Mouse (Mus musculus) left cerebral cortex, postnatal 10 days (tissue): Measurements from ENCODE around the gene St6gal1. TPM values are rescaled to one million over a fixed set of nuclear protein-coding genes. Genes with fewer than 3 reads are reported as not detected.
"Not testable (repeated sequence)": the region's sequence is repeated elsewhere in the genome, so short reads cannot be mapped to it uniquely, and the experiment has no call there.

ENCODE experiments used
- DNase-seq, 2 experiments: peaks; one replicate each; pipeline ENCODE4 v3.0.0; 2021 to 2022; ENCODE audit warnings: low spot score in 2 of 2, mixed read lengths in 1 of 2; ENCODE audit errors: extremely low spot score in 1 of 2
- intact Hi-C: fragments of 180-260 bp; cut with DNase I; formaldehyde crosslinking; loops from one replicate; pipeline ENCODE4 v1.15.1; 2025
- total RNA-seq, 2 experiments: library from RNA; stranded (reverse); gene quantifications; 2 replicates each; pipeline ENCODE4 v1.2.3; 2021

The St6gal1 gene
- total RNA-seq: 10 to 100 TPM; 10.3 to 12.0 TPM

- peak; percentile 44 to 87 for DNase-seq
- intact Hi-C loops: loop anchor here (5.0 kb wide), 3 partner anchors 48 to 178 kb away; no protein-coding TSS in a partner anchor
These were observed at the start of gene St6gal1 for GRCm38 (mm10) chr16:23224671-23225068. Gene St6gal1 (plus strand): TSS chr16:23224740.

DNA sequence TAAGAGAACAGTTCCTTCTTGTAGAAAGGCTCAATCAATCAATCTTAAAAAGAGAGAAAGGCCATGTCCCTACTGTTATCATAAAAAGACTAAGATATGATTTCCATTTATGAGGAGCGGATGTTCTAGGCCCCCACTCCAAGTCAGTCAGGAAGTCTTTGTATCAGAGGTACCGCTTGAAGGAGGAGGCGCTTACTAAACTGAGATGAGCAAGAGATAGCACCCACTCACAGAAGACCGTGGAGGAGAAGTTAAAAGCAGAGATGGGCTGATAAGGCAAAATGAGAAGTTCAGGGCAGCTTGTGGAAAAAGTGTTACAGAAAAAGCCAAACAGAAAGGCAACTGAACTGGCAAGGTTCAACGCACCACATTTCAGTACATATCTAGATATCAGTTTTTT is 49.7 kb upstream of the St6gal1 start:
- no peak for DNase-seq
- intact Hi-C loops: no loop called here

- no peak for DNase-seq
- intact Hi-C loops: no loop called here
These were observed 48.6 kb upstream of the St6gal1 start for GRCm38 (mm10) chr16:23175956-23176355.

DNA sequence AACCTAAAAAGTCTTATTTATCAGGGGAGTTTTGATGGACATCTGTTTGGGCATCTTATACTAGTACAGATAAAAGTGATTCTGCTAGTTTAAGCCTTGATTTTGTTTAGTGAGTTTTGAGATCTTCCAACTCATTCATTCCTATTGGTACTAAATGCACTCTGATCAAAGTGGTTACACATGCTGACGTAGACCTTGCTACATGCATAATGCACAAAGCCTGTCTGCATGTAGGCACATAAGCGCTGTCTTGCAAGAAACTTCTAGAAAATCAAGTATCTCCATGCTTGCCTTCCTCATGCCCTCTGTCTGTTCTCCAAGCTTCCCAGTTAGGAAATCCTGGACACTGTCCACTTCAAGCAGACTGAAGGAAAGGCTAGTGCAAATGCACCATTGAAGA is 46.7 kb upstream of the St6gal1 start:
- intact Hi-C loops: no loop called here
- DNase-seq: no peak

DNA sequence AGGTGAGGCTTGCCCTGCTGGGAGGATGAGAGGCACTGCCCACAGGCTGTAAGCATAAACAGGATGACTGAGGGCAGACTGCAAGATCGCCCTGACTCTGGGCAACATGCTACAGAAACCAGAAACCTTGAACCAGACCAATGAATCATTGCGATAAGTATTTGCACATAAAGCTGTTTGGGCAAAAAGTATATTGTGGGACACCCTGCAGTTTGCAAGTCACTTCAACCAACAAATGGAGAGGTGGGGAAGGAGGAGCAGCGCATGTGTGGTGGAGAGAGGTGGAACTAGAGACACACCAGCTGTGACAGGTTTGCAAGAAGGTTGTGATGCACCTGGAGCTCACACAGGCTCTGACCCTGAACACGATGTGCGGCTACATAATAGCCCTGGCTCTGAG is 45.7 kb upstream of the St6gal1 start:
- no peak for DNase-seq
- intact Hi-C loops: no loop called here

DNA sequence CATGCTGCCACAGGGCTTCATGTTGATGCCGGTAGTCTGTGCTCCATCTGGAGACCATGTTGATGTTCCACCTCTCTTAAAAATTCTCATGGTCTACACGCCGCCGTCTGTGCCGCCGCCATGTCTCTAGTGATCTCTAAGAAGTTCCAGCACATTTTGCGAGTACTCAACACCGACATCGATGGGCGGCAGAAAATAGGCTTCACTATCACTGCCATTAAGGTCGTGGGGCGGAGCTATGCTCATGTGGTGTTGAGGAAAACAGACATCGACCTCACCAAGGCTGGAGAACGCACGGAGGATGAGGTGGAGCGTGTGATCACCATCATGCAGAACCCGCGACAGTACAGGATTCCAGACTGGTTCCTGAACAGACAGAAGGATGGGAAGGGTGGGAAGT is 45.1 kb upstream of the St6gal1 start:
- intact Hi-C loops, DNase-seq: not testable (repeated sequence)

- intact Hi-C loops: no loop called here
- no peak for DNase-seq
These were observed 43.5 kb upstream of the St6gal1 start for GRCm38 (mm10) chr16:23181054-23181453.

DNA sequence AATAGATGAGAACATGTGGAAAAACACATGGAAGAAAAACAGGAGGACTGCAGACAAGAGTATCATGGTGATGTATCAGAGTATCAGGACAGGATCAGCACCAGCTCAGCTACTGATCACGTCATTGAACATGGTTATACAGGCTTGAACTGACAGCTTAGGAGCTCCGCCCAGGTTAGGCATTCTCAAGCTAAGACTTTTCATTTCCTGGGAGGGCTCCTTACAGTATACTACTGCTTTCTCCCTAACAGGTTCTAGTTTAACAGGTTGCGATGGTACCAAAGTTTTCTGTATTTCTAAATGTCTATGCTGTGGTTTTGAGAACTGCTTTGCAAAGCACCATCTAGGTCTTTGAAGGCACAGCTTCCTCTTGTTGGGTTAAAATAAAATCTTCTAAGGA is 43.1 kb upstream of the St6gal1 start:
- DNase-seq: no peak
- intact Hi-C loops: no loop called here

GRCm38 (mm10) chr16:23181942-23182597 is 42.5 kb upstream of the St6gal1 start:
- intact Hi-C loops: no loop called here
- no peak for DNase-seq

DNA sequence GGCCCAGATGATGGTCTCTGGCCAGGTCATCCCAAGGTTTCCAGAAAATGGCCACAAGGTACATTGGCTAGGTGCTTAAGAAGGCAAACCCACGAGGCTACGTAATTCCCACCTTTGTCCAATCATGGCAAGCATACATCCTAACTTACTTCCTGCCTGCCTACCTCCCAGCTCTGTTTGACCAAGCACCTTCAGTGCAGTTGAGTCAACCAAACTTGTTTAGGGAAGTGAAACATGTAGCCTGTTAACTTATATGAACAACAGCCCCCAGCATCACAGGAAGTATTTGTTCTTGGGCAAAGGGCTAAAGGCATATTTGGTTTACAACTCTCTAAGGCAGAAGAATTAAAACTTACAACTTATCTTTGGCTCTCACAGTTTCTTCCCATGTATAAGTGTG is 38.7 kb upstream of the St6gal1 start:
- intact Hi-C loops: no loop called here
- DNase-seq: no peak

DNA sequence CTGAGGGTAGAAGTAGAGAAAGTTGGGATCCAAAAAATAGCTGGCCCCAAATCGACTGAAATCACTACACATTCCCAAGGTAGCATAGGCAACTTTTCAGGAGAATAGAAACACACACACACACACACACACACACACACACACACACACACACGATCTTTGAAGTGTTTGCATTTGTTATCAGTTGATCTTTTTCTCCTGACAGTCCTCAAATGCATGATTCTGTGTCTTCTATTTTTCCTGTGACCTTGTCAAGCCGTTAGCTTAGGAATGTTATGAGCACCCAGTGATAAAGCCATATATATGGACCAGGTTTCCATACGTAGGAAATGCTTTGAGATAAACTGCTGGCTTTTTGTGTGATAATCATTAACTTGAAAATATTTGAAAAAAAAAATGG is 38.1 kb upstream of the St6gal1 start:
- intact Hi-C loops: no loop called here

DNA sequence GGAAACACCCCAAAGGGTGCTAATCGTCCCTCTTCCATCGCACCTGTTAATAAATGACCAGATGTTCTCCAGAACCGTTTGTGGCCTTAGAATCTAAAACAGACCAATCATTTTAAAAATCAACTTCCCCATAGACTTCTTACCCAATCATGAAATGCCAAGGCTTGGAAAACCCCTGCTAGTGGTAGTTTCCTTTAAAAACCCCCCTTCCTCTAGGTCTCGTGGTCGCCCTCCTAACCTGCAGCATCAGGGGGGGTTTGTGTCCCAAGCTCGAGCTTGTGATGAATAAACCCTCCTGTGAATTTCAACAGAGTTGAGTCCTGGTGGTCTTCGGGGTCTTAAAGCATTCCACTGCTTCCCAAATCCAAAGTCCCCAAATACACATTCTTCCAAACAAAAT is 36.6 kb upstream of the St6gal1 start:
- DNase-seq: no peak
- intact Hi-C loops: no loop called here

More for the DNA sequence above, 38.1 kb upstream of the St6gal1 start:
- no peak for DNase-seq

DNA sequence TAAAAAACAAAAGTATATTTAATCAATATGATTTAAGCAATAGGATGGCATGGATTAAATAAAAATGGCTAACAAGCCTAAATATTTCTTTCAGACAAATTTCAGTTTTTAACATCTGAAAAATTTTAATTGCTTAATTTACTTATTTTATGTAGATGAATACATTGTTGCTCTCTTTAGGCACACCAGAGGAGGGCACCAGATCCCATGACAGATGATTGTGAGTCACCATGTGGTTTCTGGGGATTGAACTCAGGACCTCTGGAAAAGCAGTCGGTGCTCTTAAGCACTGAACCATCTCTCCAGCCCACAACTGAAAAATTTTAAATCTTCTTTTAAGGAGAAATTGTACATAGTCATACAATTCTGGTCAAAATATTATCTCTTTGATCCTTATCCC is 34.9 kb upstream of the St6gal1 start:
- DNase-seq: no peak
- intact Hi-C loops: no loop called here

DNA sequence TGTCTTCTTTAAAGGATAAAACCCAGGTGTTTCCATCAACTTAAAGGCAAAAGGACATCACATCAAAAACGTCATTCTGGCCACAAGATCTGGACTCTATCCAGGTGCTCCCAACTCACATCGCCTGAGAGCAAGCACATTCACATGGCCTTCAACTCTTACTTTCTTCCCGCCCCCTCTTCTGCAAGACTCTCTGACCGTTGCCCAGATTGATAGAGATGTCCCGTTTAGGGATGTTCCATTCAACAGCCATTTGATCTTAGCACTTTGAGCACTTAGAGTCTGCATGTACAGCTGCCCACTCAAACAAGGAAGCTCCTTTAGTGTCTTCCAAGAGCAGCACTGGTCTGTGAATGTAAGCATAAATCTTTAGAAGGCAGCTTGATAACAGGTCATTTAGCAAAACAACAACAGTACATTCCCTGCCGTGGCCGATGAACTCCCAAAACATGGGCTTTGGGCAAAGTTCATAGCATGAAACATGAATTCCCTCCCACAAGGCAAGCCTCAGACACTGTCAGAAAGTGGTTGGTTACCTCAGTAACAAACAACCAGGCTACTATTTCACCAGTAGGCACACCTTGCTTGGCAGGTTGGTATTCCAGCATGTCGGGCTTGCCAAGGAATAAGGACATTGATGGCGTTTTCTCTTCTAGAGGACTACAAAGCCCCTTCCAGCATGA is 32.8 kb upstream of the St6gal1 start:
- no peak for DNase-seq
- intact Hi-C loops: no loop called here

DNA sequence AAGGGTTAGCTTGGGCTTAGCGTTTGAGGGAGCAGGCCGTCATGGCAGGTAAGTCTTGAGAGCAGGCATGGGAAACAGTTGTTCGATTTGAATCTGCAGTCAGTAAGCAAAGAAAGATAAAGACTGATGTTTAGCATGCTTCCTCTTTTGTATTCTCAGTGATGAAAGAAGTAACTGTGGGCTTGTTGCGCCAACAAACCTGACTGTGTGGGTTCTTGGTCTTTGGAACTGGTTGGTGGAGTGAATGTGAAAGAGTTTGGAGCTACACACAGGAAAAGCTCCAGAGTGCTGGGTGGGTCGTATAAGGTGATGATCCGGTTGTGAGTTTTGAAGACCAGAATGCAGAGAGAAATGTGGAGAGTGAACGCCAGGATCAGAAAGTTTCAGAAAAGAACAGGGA is 28.9 kb upstream of the St6gal1 start:
- no peak for DNase-seq
- intact Hi-C loops: no loop called here

DNA sequence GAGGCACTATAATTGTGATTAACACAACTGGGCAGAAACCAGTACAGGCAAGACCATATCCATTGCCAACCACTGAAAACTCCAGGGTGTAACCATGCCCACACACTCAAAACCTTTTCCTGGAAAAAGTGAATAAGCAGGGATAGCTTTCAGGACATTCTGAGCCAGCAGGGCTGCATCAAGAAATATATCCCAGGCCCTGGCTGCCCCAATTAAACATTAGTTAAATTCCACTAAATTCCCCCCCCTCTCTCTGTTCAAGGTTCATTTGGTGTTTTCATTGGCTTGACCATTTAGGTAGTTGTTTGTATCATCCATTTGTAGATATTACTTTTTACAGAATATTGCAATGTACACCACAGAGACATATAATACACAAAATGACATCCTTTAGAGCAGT is 28.2 kb upstream of the St6gal1 start:
- intact Hi-C loops: no loop called here
- DNase-seq: no peak

DNA sequence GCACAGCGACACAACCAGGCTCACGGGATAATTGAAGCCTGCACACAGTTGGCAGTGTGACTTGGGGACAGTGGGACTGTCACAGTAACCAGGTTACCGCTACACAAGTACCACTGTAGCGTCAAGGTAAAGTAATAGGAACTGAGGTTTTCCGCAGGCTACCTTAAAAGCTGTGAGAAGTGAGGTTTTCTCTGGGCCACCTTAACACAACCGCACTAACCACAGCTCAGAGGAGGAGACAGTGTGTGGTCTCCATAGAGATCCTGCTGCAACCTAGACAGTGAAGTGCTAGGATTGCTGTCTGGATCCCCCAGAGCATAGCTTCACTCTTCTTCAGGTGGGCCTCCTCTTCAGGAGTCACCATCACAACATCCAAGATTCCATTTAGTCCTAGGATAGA is 27.7 kb upstream of the St6gal1 start:
- intact Hi-C loops: no loop called here
- DNase-seq: no peak

DNA sequence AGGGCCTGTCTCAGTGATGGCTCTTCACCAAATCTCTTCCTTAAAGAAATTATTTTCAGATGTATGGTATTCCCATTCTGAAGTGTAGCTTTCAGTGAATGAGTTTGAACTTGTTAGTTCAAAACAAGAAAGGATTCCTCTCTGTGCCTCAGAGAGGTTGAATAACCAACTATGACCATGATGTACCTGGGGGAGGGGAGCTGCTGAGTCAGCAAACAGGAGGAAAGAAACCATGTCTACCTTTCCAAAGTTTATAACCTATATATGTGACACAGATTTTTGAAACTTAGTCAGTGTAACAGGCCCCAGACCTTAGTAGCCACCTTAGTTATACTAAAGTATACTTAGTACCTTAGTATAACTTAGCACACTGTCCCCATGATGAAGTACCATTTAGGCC is 23.0 kb upstream of the St6gal1 start:
- DNase-seq: no peak
- intact Hi-C loops: no loop called here

DNA sequence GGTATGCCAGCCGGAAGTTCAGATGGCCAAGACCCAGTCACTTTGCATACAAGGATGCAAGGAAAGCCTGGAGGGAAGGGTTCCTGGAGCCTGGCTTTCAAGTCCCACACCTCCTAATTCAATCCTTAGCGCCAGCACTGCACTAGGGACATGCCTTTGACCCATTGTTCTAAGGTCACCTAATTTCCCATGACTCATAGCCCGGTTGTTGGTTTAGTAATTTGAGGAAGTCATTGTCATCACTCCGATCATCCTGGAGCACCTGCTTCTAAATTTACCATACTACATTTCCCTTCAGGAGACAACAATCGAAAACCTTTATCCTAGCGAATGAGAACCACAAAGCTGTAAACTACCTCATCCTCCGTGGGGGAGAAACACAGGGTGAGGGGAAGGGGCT is 10.2 kb upstream of the St6gal1 start:
- intact Hi-C loops: no loop called here
- no peak for DNase-seq

GRCm38 (mm10) chr16:23215241-23215900 is 9.2 kb upstream of the St6gal1 start:
- intact Hi-C loops: no loop called here
- DNase-seq: no peak
